Mouse (Mus musculus) Patski (cell line): ENCODE results near the gene Dexi. TPM values are rescaled to one million over a fixed set of nuclear protein-coding genes. Genes with fewer than 3 reads are reported as not detected.

Experiments
- ATAC-seq: fragments of 100-300 bp; one replicate; pipeline ENCODE4 v1.8.0; 2021
- CTCF ChIA-PET: fragments of 350-600 bp; sonication (Branson Sonifier 250); formaldehyde crosslinking; loops from one replicate; lab custom pipeline; 2022; ENCODE audit warnings: inconsistent platforms; lab: Charles Lee
- POLR2A ChIA-PET: fragments of 350-600 bp; sonication (Branson Sonifier 250); formaldehyde crosslinking; loops from one replicate; lab custom pipeline; 2022; ENCODE audit warnings: antibody characterized with exemption, inconsistent platforms; lab: Charles Lee
- DNase-seq: peaks from one replicate; pipeline ENCODE4 v3.0.0-alpha.2; 2011; ENCODE audit warnings: low read depth, low spot score
- H3K27me3 ChIP-seq: fragments of 371-371 bp; one replicate; pipeline ENCODE4 v1.5.1; 2021
- CTCF ChIP-seq: fragments of 100-300 bp; IDR thresholded peaks from one replicate; pipeline ENCODE4 v1.5.1; 2021
- in situ Hi-C: fragments of 300-500 bp; cut with MboI; formaldehyde crosslinking; loops from 3 replicates; pipeline ENCODE4 v1.11.1; 2018; ENCODE audit warnings: low pct_unique_long_range_greater_than_20kb, mixed read lengths
- polyA plus RNA-seq: library from polyadenylated mRNA; unstranded; gene quantifications from one replicate; pipeline ENCODE4 v1.2.3, GENCODE M21; 2021

Dexi gene
- polyA plus RNA-seq, 1 experiment from 2014 or later = 23.5 TPM

GRCm38 (mm10) chr16:10508691-10509090, 34.2 kb downstream of the Dexi start:
- CTCF ChIA-PET = interaction anchor here (1.6 kb wide), 1 partner anchor 14 kb away, joined by 5 read pairs; no protein-coding TSS in a partner anchor
- no peak for TF ChIP-seq CTCF
- DNase-seq = no peak
- H3K27me3 ChIP-seq = no peaks in the 10 kb centered on the region
- in situ Hi-C loops = no loop called here
- POLR2A ChIA-PET = no interaction called here
- no peak for ATAC-seq

GRCm38 (mm10) chr16:10507445-10507844, 35.4 kb downstream of the Dexi start:
- ATAC-seq (no peak), DNase-seq (no peak)
- ChIA-PET POLR2A (no interaction called here), CTCF (no interaction called here)
- TF ChIP-seq CTCF = no peak
- H3K27me3 ChIP-seq = no peaks in the 10 kb centered on the region
- in situ Hi-C loops = no loop called here

DNA sequence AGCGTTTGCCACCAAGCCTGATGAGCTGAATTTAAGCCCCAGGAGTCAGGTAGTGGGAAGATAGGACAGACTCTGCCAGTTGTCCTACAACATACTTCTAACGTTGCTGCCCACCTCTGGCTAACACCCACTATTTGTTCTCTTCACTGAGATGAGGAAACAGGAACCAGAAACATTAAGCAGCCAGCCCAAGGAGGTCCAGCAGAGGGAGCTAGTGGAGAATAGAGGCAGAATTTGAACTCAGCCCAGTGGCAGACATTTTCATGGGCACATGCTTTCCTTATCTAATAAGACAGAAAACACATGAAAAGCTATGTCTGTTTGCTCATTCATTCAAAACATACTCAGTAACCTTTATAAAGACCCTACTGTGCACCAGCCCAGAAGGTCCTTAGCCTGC, 39.8 kb downstream of the Dexi start:
- POLR2A ChIA-PET = no interaction called here
- in situ Hi-C loops = no loop called here
- DNase-seq = no peak
- ATAC-seq = no peak
- H3K27me3 ChIP-seq = no peaks in the 10 kb centered on the region
- CTCF ChIA-PET = no interaction called here
- no peak for TF ChIP-seq CTCF

DNA sequence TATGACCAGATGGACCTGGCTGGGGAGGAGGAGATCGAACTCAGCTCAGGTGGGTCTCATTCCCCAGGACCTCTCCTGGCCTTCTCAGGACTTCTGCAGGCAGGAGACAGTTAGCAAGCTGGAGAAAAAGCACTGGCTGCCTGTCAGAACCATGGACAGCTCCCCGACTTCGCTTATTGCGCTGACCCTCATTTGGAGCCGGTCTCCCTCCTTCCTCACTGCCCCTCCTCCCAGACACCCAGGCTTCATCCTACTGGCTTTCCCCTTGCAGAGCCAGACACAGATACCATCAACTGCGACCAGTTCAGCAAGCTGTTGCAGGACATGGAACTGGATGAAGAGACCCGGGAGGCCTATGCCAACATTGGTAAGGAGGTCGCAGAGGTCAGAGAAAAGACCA, 41.0 kb downstream of the Dexi start:
- H3K27me3 ChIP-seq = no peaks in the 10 kb centered on the region
- POLR2A ChIA-PET = no interaction called here
- in situ Hi-C loops = no loop called here
- DNase-seq (peak; percentile 13), ATAC-seq (no peak)
- no peak for TF ChIP-seq CTCF
- CTCF ChIA-PET = no interaction called here

GRCm38 (mm10) chr16:10499122-10499521, 43.7 kb downstream of the Dexi start:
- POLR2A ChIA-PET = no interaction called here
- in situ Hi-C loops = no loop called here

GRCm38 (mm10) chr16:10498096-10498602, 44.7 kb downstream of the Dexi start:
- DNase-seq = no peak
- in situ Hi-C loops = no loop called here
- ChIA-PET CTCF (no interaction called here), POLR2A (no interaction called here)
- no peaks in the 10 kb centered on the region for H3K27me3 ChIP-seq
- no peak for ATAC-seq
- TF ChIP-seq CTCF = no peak

More at GRCm38 (mm10) chr16:10499122-10499521, 43.7 kb downstream of the Dexi start:
- TF ChIP-seq CTCF = no peak
- no peaks in the 10 kb centered on the region for H3K27me3 ChIP-seq
- no peak for DNase-seq
- ATAC-seq = no peak
- CTCF ChIA-PET = no interaction called here

DNA sequence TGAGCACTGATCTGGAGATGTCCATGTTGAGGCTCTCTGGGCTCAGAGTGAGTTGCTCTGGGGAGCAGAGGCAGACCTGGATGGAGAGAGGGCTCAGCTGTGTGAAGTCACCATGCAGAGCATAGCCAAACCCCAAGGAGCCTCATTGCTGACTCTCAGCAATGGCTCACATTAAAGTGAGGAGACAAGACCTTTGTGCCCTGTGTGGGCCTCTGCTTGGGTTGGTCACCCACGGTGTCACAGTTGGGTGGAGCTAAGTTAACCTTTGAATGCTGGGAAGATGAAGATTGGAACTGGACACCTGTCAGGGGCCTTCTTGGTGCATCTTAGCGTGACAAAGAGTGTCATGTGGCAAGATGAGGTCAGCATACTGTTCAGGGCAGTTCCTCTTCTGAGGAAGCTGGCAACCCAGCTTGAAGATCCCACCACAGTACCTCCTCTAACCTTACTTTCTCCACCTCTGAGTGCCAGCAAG, 47.0 kb downstream of the Dexi start:
- TF ChIP-seq CTCF = no peak
- CTCF ChIA-PET = interaction anchor here (1.1 kb wide), 1 partner anchor 25 kb away, joined by 3 read pairs; no protein-coding TSS in a partner anchor
- in situ Hi-C loops = no loop called here
- DNase-seq (no peak), ATAC-seq (no peak)
- POLR2A ChIA-PET = interaction anchor here (0.5 kb wide), 1 partner anchor 837 kb away, joined by 4 read pairs; no protein-coding TSS in a partner anchor
- H3K27me3 ChIP-seq = no peaks in the 10 kb centered on the region

DNA sequence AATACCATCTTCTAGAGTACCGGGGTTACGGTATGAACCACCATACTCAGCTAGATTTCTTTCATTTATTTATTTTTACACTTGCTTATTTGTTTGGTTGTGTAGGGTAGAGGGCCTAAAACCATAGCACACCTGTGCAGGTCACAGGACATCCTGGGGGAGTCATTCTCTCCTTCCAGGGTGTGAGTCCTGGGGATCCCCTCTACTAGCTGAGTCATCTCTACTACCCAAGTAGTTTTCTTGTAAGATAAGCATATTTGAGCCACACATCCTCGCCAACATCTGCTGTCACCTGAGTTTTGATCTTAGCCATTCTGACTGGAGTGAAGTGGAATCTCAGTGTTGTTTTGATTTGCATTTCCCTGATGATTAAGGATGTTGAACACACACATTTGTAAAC, 50.3 kb downstream of the Dexi start:
- ChIA-PET CTCF (no interaction called here), POLR2A (no interaction called here)
- no peak for ATAC-seq
- TF ChIP-seq CTCF = no peak
- no peak for DNase-seq
- in situ Hi-C loops = no loop called here
- H3K27me3 ChIP-seq = no peaks in the 10 kb centered on the region

GRCm38 (mm10) chr16:10491716-10492115, 51.1 kb downstream of the Dexi start:
- ATAC-seq (no peak), DNase-seq (no peak)
- H3K27me3 ChIP-seq = no peaks in the 10 kb centered on the region
- in situ Hi-C loops = no loop called here
- no peak for TF ChIP-seq CTCF
- POLR2A ChIA-PET = no interaction called here
- CTCF ChIA-PET = no interaction called here

- DNase-seq (no peak), ATAC-seq (no peak)
- no peak for TF ChIP-seq CTCF
- ChIA-PET POLR2A (no interaction called here), CTCF (no interaction called here)
- H3K27me3 ChIP-seq = no peaks in the 10 kb centered on the region
- in situ Hi-C loops = no loop called here
Observed at GRCm38 (mm10) chr16:10490503-10491150, 52.2 kb downstream of the Dexi start.

GRCm38 (mm10) chr16:10489904-10490457, 52.9 kb downstream of the Dexi start:
- H3K27me3 ChIP-seq = no peaks in the 10 kb centered on the region
- ATAC-seq (no peak), DNase-seq (no peak)
- in situ Hi-C loops = no loop called here
- ChIA-PET CTCF (no interaction called here), POLR2A (no interaction called here)
- TF ChIP-seq CTCF = no peak
